Mouse (Mus musculus) cerebellum, adult 2 months (tissue): ENCODE data around the gene Msh3. TPM values are rescaled to one million over a fixed set of nuclear protein-coding genes. Genes with fewer than 3 reads are reported as not detected.
A peak's percentile ranks its signal among the peaks of the same experiment; 100 is the strongest.
"Not testable (repeated sequence)": the region's sequence is repeated elsewhere in the genome, so short reads cannot be mapped to it uniquely, and the experiment has no call there.

Source experiments
- DNase-seq, 2 experiments: peaks; one replicate each; pipeline ENCODE4 v3.0.0; 2021
- H3K27ac ChIP-seq: fragments of 200-500 bp; 2 replicates; pipeline ENCODE4 v1.5.1; 2012; ENCODE audit warnings: low read length, control low read depth, inconsistent platforms; ENCODE audit not compliant: insufficient read depth
- H3K27me3 ChIP-seq: fragments of 200-500 bp; 2 replicates; pipeline ENCODE4 v1.6.1; 2012; ENCODE audit warnings: inconsistent platforms, mild to moderate bottlenecking, low read length, moderate library complexity; ENCODE audit not compliant: control insufficient read depth, insufficient read depth
- H3K4me1 ChIP-seq: fragments of 200-500 bp; 2 replicates; pipeline ENCODE4 v1.6.1; 2011; ENCODE audit warnings: low read length; ENCODE audit not compliant: control insufficient read depth, insufficient read depth
- H3K4me3 ChIP-seq: fragments of 200-500 bp; replicated peaks from 2 replicates; pipeline ENCODE3; 2011; ENCODE audit warnings: mild to moderate bottlenecking, low read depth, low read length, control low read depth; ENCODE audit not compliant: insufficient read depth
- CTCF ChIP-seq: fragments of 200-500 bp; IDR thresholded peaks from 2 replicates; pipeline ENCODE4 v1.5.1; 2011; ENCODE audit warnings: low read depth, mild to moderate bottlenecking, control low read depth, low read length, moderate library complexity, borderline replicate concordance; ENCODE audit not compliant: insufficient read depth
- POLR2A ChIP-seq: fragments of 200-500 bp; IDR thresholded peaks from 2 replicates; pipeline ENCODE4 v1.6.1; 2011; ENCODE audit warnings: low read length, control low read depth, borderline replicate concordance; ENCODE audit not compliant: insufficient read depth
- WGBS: fragments of 180-500 bp; shearing (Covaris S2); methylation state at CpG from one replicate; pipeline ENCODE4 v1.1.7; 2018; 5-methylcytosine and 5-hydroxymethylcytosine counted together
- polyA plus RNA-seq: library from polyadenylated mRNA; depleted of rRNA; stranded (reverse); fragments of >200 nt; gene quantifications from 2 replicates; pipeline ENCODE4 v1.2.3, GENCODE M21; 2012; rRNA removed

The Msh3 gene
- polyA plus RNA-seq, 1 experiment: 25.1 TPM

GRCm38 (mm10) chr13:92217216-92217615, 137.6 kb downstream of the Msh3 start:
- peak in 1 of 2 experiments; percentile 16 for DNase-seq
- TF ChIP-seq POLR2A (no peak), CTCF (no peak)
- no peaks in the 10 kb centered on the region for H3K27me3 ChIP-seq
- 20% methylated on average over 9 of the region's 9 CpGs for WGBS
- no peak overlapping the region for H3K27ac ChIP-seq
- no peak overlapping the region for H3K4me3 ChIP-seq
- H3K4me1 ChIP-seq: 0 out of 2 replicates have a peak, but pooled peaks cover 3% of the 10 kb centered on the region

GRCm38 (mm10) chr13:92196860-92197259, 157.9 kb downstream of the Msh3 start:
- 72% methylated on average over 2 of the region's 2 CpGs for WGBS
- DNase-seq: no peak
- TF ChIP-seq CTCF (no peak), POLR2A (no peak)
- H3K27me3 ChIP-seq: no peaks in the 10 kb centered on the region
- H3K4me3 ChIP-seq: no peak overlapping the region
- no peaks in the 10 kb centered on the region for H3K4me1 ChIP-seq
- no peak overlapping the region for H3K27ac ChIP-seq

- not testable (repeated sequence) for H3K4me1 ChIP-seq, H3K4me3 ChIP-seq, DNase-seq, H3K27me3 ChIP-seq, H3K27ac ChIP-seq
- 86% methylated on average over 5 of the region's 5 CpGs for WGBS
Measured at GRCm38 (mm10) chr13:92193806-92194205, 161.0 kb downstream of the Msh3 start.

- H3K27ac ChIP-seq, H3K27me3 ChIP-seq, H3K4me1 ChIP-seq, DNase-seq, H3K4me3 ChIP-seq: not testable (repeated sequence)
- 82% methylated on average over 8 of the region's 8 CpGs for WGBS
Measured at GRCm38 (mm10) chr13:92172686-92173085, 182.1 kb downstream of the Msh3 start.

Other genes with a start within 250 kb of the Msh3 start
- gene Rasgrf2, start 223.3 kb downstream of the Msh3 start, polyA plus RNA-seq: 16.3 and 19.7 TPM in 2 replicates
- not detected in 2 replicates for gene Gm20379, start 49.0 kb downstream of the Msh3 start, polyA plus RNA-seq
- gene Dhfr, start 277 bp downstream of the Msh3 start, polyA plus RNA-seq: 2.8 TPM in 2 replicates
- 22.4 and 23.9 TPM in 2 replicates for gene Ankrd34b, start 70.9 kb upstream of the Msh3 start, polyA plus RNA-seq
- 7.4 and 8.0 TPM in 2 replicates for gene Fam151b, start 129.0 kb upstream of the Msh3 start, polyA plus RNA-seq
- 13.6 and 15.0 TPM in 2 replicates for gene Zfyve16, start 175.9 kb upstream of the Msh3 start, polyA plus RNA-seq
- gene Spz1, start 221.2 kb upstream of the Msh3 start, polyA plus RNA-seq: not detected in 2 replicates